Mouse (Mus musculus): ENCODE measurements at regions not wholly inside any gene's neighbourhood (a gene's known extent, or its start where the extent isn't known, plus 50 kb on each side); places are given as distances from the start of the nearest gene placed in this dataset.

- no peak for DNase-seq (ENCODE audit: low spot score)
These were observed 329.3 kb downstream of the Phkb start for GRCm38 (mm10) chr8:86170091-86170490.

GRCm38 (mm10) chr8:86164818-86165217, 324.1 kb downstream of the Phkb start:
- no peak for DNase-seq (ENCODE audit: low spot score)

- DNase-seq (ENCODE audit: low spot score) = no peak
These were observed 318.5 kb downstream of the Phkb start for GRCm38 (mm10) chr8:86159074-86159783.

GRCm38 (mm10) chr8:86147586-86147985, 306.8 kb downstream of the Phkb start:
- DNase-seq (ENCODE audit: low spot score) = no peak

GRCm38 (mm10) chr8:86125244-86125643, 284.5 kb downstream of the Phkb start:
- DNase-seq (ENCODE audit: low spot score) = no peak

- no peak for DNase-seq (ENCODE audit: low spot score)
These were observed 283.9 kb downstream of the Phkb start for GRCm38 (mm10) chr8:86124655-86125054.

Data from ovary, adult 18-20 months (tissue).